In genomic region chr8:13520349-13520748, GRCm38 (mm10) we compare ENCODE assay signal across 19 mouse cellular contexts. TPM values are rescaled to one million over a fixed set of nuclear protein-coding genes. Genes with fewer than 3 reads are reported as not detected.
"Had no signal": no experiment of that assay in that cellular context is flagged by ENCODE, and none has a peak within 500 bp of the region (broad histone marks: within the 10 kb centered on the region; RNA-seq: fewer than 3 reads in every experiment).

No protein-coding gene starts in this region.

- H3K4me2 ChIP-seq: kidney, embryonic 15.5 days; limb, embryonic 13.5 days; liver, embryonic 11.5 days; lung, embryonic 14.5 days; neural tube, embryonic 15.5 days had no signal

- H3K9me3 ChIP-seq: kidney, embryonic 15.5 days; limb, embryonic 13.5 days; midbrain, embryonic 10.5 days; neural tube, embryonic 15.5 days had no signal

- H3K4me3 ChIP-seq: kidney, embryonic 15.5 days; layer of hippocampus, adult 2 months; limb, embryonic 13.5 days; midbrain, embryonic 10.5 days; myocyte; neural tube, embryonic 15.5 days had no signal

- H3K27ac ChIP-seq: kidney, embryonic 15.5 days; layer of hippocampus, adult 2 months; limb, embryonic 13.5 days; midbrain, embryonic 10.5 days; neural tube, embryonic 15.5 days had no signal

- H3K9ac ChIP-seq: kidney, embryonic 15.5 days; limb, embryonic 13.5 days; lung, embryonic 14.5 days; neural tube, embryonic 15.5 days had no signal

- H3K4me1 ChIP-seq: midbrain, embryonic 10.5 days; neural tube, embryonic 15.5 days had no signal

- DNase-seq: kidney, postnatal 36 days; left cerebral cortex, postnatal 4 days; lung, embryonic 14.5 days; lung, postnatal 10 days; midbrain, embryonic 14.5 days; thymus, adult 2 months; thymus, postnatal 4 days had no signal

- H3K36me3 ChIP-seq: kidney, embryonic 15.5 days; limb, embryonic 13.5 days; midbrain, embryonic 10.5 days; neural tube, embryonic 15.5 days had no signal

- H3K27me3 ChIP-seq: neural tube, embryonic 15.5 days had no signal

RNA-seq across cellular contexts. Expression of gene 1700029H14Rik, which starts 41.9 kb away (rescaled TPM):
- total RNA-seq: layer of hippocampus, adult 2 months; layer of hippocampus, postnatal 10 days; left cerebral cortex, postnatal 4 days; megakaryocyte, adult 5-6 weeks had no signal
- polyA plus RNA-seq: intestine, embryonic 14.5 days; kidney, embryonic 15.5 days; limb, embryonic 13.5 days; liver, embryonic 11.5 days; liver, embryonic 16.5 days; lung, embryonic 14.5 days; midbrain, embryonic 10.5 days; midbrain, embryonic 14.5 days; myocyte; neural tube, embryonic 11.5 days; neural tube, embryonic 15.5 days had no signal
